Mouse (Mus musculus) CD4-positive, CD25-positive, alpha-beta regulatory T cell, adult 4 months (primary cell): ENCODE results near the gene Limd1. TPM values are rescaled to one million over a fixed set of nuclear protein-coding genes. Genes with fewer than 3 reads are reported as not detected.

Source experiments
- ATAC-seq: one replicate; pipeline ENCODE4 v1.8.0; 2017
- polyA plus RNA-seq, 2 experiments: library from polyadenylated mRNA; unstranded; fragments of 100-300 nt; shearing (Covaris generic); gene quantifications; one replicate each; pipeline ENCODE4 v1.2.1; 2017

Limd1 gene
- polyA plus RNA-seq, 2 experiments from 2014 or later, result 37.6 to 41.0 TPM

DNA sequence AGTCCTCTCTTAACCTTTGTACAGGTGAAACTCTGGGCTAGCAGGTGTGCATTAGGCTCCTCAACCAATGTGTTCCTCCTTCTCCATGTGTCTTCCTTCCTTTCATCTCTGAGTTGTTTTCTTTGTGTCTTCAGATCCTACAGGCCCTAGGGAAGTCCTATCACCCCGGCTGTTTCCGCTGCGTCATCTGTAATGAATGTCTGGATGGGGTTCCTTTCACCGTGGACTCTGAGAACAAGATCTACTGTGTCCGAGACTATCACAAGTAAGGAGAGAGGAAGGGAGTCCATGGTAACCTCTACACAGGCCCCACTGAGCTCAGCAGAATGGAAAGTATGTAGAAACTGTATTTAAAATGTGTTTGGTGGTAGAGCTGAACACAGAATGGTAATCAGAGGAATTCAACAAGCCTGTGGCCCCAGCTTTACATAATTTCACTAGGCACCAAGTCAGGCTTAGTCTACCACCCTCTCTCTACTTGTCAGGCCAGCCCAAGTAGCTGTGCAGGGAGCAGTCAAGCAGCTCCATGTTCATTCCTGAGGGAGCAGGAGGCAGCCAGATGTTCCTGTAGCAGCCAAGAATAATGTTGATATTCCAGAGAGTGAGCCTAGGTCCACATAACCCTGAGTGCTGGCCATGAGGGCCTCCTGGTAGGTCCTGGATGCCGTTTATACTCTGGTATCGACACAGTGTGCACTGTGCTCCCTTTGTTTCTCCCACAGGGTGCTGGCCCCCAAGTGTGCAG lies 38.3 kb downstream of the Limd1 start:
- no peak for ATAC-seq

DNA sequence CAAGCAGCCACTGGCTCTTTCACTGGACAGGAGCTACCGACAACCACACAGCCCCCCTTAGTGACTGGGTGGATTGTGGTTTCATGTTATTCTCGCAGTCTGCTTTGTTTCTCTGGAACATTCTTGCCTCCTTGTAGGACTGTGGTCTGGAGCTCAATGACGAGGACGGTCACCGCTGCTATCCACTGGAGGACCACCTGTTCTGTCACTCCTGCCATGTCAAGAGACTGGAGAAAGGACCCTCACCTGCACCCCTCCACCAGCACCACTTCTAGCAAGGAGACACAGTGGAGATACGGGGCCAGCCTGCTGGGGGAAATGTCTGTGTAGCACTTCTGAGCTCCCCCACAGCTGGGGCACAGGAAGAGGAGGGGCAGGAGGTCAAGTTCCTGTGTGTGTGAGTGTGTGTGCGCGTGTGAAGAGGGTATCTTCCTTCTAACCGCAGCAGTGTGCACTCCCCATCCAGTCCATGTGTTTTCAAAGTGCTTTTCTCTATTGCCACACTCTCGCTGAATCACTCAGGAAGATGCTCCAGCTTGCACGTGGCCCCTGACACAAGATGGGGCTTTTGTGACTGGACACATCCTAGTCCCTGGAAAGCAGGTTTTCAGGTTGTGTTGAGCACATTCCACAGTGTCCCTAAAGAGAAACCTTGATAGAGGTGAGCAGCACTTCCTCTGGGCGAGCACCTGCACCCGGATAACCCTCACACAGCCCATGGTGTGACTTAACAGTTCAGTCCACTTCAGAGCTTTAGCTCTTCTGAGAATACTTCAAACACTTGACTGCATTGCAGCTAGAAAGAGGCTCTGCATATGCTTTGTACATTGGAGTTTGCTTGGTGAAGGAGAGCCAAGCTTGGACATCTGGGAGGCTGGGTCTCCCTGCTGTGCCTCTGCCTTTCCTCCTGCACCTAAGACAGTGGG lies 40.7 kb downstream of the Limd1 start:
- peak; percentile 98 for ATAC-seq

DNA sequence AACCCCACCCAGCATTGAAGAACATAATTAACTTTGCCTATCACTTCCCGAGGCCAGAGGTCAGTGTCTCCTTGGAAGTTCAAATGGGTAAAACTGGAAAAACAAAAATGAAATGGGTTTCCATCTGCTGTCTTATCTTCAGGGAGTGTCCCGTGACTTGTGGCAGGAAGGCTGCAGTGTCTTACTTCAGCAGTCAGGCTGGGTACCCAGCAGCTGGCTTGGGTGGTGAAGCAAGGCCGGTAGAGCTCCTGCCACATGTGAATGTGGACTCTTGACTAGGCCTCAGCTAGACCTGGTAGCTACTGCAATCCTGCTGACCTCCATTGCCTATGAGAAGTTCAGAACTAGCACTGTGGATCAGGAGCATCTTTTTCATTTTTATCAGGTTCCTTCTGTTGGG lies 42.2 kb downstream of the Limd1 start:
- ATAC-seq, result no peak

DNA sequence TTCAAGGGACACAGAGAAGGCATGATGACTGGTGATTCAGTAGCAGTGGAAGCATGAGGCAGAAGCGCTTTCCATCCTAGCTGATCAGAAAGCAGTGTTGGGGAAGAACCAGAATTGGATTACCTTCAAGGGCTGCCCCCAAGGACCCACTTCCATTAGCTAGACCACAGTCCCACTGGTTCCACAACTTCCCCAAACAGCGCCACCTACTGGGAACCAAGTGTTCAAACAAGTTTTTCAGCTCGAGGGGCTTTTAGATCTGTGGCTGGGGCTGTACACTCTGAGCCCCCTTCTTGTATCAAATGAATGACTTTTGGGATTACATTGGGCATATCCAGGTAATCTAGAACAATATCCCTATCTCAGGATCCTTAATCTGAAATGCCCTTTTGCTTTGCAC lies 45.2 kb downstream of the Limd1 start:
- ATAC-seq, result no peak

GRCm38 (mm10) chr9:123525095-123525494 lies 46.6 kb downstream of the Limd1 start:
- ATAC-seq, result peak; percentile 7

GRCm38 (mm10) chr9:123526502-123526901 lies 48.0 kb downstream of the Limd1 start:
- no peak for ATAC-seq

- no peak for ATAC-seq
Measured at GRCm38 (mm10) chr9:123528087-123528925, 49.8 kb downstream of the Limd1 start.

DNA sequence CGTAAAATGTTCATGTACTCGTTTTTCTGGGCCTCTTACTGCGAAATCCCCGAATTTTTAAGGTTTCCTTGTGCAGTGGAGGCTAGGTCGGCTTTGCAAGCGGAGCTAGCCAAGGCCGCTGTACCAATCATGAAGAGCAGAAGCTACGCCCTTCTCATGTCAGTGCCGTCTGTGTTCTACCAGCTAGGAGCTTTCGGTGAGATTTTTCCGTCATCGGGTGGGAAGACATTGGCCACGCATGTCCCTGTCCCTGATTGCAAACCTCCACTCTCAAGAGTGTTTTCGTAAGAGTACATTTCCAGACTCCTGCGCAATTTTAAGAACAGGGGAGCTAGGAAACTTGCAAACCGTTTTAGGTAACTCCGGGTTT lies 50.4 kb downstream of the Limd1 start:
- peak; percentile 18 for ATAC-seq

DNA sequence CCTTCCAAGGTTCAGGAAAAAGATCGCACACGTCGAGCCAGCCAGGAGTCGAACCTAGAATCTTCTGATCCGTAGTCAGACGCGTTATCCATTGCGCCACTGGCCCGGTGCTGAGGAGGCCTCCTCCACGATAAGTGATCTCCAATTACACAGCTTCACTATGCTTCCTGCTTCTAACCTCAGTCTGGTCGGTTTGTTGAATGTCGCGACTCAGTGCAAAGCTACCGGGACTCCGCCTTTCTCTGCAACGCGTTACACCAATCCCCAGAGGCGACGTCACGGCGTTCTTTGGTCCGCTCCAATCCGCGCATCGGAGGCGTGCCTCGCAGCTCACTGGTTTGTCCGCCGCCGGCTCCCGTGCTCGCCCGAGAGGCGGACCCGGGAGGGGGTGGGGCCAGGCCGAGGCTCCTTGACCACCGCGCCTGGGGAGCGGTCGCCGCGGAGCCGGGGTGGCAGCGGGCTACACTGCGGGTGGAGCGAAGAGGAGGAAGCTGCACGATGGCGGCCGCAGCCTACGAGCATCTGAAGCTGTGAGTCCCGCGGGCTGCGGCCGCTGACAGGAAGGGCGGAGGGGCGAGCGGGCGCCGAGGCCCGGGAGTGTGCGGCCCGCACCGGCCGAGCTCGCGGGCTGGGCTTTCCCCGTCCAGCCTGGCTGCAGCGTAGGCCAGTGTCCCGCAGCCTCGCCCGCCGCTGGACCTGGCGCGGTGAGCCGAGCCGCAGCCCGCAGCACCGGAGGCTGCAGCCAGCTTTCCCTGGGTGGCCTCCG lies 51.1 kb downstream of the Limd1 start, which contains the start of gene Sacm1l:
TSS of gene Sacm1l (plus strand) at position 368 of the 766 bp plus-strand sequence.
- ATAC-seq, result peak; percentile 93

GRCm38 (mm10) chr9:123530158-123530475 lies 51.6 kb downstream of the Limd1 start:
- no peak for ATAC-seq

GRCm38 (mm10) chr9:123530566-123531130 lies 52.1 kb downstream of the Limd1 start:
- no peak for ATAC-seq

DNA sequence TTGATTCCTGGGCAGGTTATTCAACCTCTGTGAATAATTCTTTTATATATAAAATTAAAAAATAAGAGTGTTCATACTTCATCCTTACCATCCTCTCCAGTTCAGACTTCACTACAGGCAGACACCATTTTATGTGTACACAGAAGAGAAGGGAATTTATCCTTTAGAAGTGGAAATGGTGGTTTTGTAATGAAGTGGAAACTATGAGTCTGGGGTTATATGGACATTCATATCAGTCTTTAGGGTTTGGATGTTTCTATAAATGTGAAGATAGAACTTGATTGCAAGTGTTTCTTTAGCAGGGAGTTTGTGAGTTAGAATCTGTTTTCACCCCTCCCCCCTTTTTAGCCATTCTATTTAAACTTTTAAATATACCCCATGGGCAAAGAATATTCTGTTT lies 52.7 kb downstream of the Limd1 start:
- ATAC-seq, result no peak

- ATAC-seq, result no peak
Measured at GRCm38 (mm10) chr9:123536613-123537012, 58.1 kb downstream of the Limd1 start.

DNA sequence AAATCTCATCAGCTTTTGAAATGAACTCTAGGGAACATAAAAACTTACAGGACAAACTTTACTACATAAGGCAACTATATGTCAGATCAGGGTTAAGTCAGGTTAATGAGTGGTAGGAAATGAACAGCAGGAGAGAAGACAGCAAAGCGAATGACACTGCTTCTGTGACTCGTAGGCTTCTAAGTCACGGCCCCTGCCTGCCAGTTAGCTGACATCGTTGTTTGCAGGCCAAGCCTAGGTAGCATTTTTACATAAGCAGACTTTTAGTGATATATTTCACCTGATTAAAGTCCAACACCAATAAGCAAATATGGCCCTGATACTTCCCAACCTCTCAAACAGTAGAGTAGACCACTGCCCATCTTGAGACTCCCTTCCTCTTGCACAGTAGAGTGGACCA lies 59.7 kb downstream of the Limd1 start:
- no peak for ATAC-seq

GRCm38 (mm10) chr9:123539093-123539492 lies 60.6 kb downstream of the Limd1 start:
- peak; percentile 76 for ATAC-seq

DNA sequence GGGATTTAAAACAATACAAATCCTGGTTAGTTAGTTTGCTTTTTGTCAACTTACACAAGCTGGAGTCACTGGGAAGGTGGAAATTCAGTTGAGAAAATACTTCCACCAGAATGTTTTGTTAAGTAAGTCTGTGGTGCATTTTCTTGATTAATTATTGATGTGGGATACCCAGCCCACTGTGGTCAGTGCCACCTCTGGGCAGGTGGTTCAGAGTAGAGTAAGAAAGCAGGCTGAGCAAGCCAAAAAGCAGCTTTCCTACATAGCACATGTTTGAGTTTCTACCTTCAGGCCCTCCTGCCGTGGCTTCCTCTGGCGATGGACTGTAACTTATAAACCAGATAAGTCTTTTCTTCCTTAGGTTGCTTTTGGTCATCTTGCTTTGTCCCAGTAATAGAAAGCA lies 61.3 kb downstream of the Limd1 start:
- no peak for ATAC-seq

- no peak for ATAC-seq
Measured at GRCm38 (mm10) chr9:123554599-123554998, 76.1 kb downstream of the Limd1 start.
